Mouse (Mus musculus) heart, postnatal 25 days (tissue): ENCODE data around the gene Plac1. TPM values are rescaled to one million over a fixed set of nuclear protein-coding genes. Genes with fewer than 3 reads are reported as not detected.

ENCODE experiments used
- DNase-seq: peaks from one replicate; pipeline ENCODE4 v3.0.0; 2022; ENCODE audit warnings: low spot score
- intact Hi-C: fragments of 180-260 bp; cut with DNase I; formaldehyde crosslinking; loops from one replicate; pipeline ENCODE4 v1.15.1; 2025
- total RNA-seq, 2 experiments: library from RNA; stranded (reverse); gene quantifications; 2 replicates each; pipeline ENCODE4 v1.2.3; 2021

Plac1 gene
- total RNA-seq, 2 experiments from 2014 or later = not detected

GRCm38 (mm10) chrX:53125838-53126467 is 114.0 kb downstream of the Plac1 start:
- no peak for DNase-seq
- intact Hi-C loops = no loop called here

DNA sequence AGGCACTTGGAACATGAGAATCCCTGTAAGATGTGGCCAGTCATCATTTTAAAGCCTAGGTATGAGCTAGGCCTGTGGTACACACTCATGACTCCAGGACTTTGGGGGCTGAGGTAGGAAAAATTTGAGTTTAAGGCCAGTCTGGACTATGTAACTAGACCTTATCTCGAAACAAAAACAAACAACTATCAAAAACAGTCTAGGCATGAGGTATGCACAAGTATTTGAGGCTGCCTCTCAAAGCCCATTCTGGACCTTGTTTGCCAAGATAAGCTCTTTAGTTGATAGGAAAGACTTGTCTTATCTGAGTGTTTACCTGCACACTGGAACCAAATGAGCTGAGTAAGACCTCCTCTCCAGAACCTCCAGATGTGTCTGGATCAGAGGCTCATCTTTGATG is 116.3 kb downstream of the Plac1 start:
- DNase-seq = no peak
- intact Hi-C loops = no loop called here

GRCm38 (mm10) chrX:53118631-53119030 is 121.3 kb downstream of the Plac1 start:
- DNase-seq = no peak
- intact Hi-C loops = loop anchor here (10.0 kb wide), 1 partner anchor 96 kb away; no protein-coding TSS in a partner anchor

- intact Hi-C loops = loop anchor here (10.0 kb wide), 1 partner anchor 97 kb away; no protein-coding TSS in a partner anchor
- DNase-seq = no peak
Measured at GRCm38 (mm10) chrX:53118019-53118418, 121.9 kb downstream of the Plac1 start.

GRCm38 (mm10) chrX:53114994-53115393 is 124.9 kb downstream of the Plac1 start:
- intact Hi-C loops = loop anchor here (10.0 kb wide), 1 partner anchor 100 kb away; no protein-coding TSS in a partner anchor
- no peak for DNase-seq

DNA sequence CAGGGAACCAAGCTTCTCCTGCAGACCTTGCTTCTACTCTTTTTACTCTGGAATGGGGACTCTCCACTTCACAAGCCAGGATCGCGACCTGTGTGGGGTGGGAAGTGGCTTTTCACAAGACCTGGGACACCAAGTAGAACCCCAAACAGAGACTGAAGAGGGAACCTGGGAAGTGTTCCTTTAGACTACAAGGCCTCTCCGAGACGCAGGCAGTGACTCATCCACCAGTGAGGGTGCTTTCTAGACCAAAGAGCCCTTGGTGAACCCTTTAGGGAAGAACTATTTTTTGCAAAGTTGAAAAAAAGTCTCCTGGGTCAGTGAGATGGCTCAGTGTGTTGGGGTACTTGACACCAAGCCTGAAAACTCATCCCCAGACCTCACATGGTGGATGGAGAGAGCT is 129.8 kb downstream of the Plac1 start:
- intact Hi-C loops = loop anchor here (10.0 kb wide), 1 partner anchor 105 kb away; no protein-coding TSS in a partner anchor

GRCm38 (mm10) chrX:53107127-53107526 is 132.8 kb downstream of the Plac1 start:
- intact Hi-C loops = no loop called here
- DNase-seq = no peak

More for the DNA sequence above, 129.8 kb downstream of the Plac1 start:
- DNase-seq = no peak

GRCm38 (mm10) chrX:53101165-53101564 is 138.7 kb downstream of the Plac1 start:
- no peak for DNase-seq
- intact Hi-C loops = no loop called here

DNA sequence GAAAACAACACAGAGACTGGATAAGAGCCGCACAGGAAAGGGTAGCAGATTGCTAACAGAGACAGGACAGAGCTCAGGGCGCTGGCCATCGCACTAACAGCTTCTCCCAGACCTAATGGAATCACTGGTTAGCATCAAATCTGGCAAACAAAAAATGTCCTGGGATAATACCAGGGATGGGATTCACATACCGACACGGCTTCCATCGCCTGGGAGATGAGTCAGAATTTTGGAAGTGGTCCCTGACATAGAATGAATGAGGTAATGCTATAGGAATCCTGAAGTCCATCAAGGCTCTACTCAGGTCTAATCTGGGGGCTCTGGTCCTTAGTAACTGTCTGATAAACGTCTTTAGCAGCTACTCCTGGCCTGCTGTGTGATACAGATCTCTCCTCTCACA is 140.0 kb downstream of the Plac1 start:
- intact Hi-C loops = no loop called here
- DNase-seq = no peak

DNA sequence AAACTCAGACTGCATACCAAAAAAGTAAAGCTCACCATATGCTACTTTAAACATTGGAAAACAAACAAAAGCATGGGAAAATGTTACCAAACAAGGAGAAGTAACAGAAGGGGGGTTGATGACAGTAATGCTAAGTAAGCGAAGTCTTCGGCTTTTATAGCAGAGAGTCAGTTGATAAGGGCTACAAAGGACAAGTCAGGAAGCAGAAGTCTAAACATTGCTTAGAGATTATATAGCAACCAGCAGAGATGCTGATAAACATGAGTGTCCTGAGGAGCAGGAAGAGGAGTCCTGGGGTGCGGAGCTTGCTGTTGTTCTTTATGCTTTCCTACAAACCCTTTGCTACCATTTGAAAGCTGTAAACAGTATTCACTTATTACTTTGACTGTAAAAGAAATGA is 140.6 kb downstream of the Plac1 start:
- no peak for DNase-seq
- intact Hi-C loops = no loop called here

DNA sequence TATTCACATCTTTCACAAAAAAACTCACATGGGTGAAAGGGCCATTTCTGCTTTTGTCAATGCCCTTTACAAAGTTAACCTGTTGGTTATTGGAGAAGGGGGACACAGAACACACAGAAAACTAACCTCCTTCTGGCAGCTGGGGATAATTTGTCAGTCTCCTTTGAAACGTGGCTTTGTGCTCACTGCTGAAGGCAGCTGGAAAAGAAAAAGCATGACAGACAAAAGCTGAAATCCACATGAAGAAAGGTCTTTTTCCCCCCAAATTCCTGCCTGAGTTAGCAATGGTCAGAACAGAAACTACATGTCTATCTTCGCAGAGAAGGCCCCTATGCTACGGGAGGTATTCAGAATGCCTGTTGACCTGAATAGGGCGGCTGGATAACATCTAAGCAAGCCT is 141.6 kb downstream of the Plac1 start:
- DNase-seq = no peak
- intact Hi-C loops = no loop called here

- no peak for DNase-seq
- intact Hi-C loops = no loop called here
Measured at GRCm38 (mm10) chrX:53097786-53098185, 142.1 kb downstream of the Plac1 start.

DNA sequence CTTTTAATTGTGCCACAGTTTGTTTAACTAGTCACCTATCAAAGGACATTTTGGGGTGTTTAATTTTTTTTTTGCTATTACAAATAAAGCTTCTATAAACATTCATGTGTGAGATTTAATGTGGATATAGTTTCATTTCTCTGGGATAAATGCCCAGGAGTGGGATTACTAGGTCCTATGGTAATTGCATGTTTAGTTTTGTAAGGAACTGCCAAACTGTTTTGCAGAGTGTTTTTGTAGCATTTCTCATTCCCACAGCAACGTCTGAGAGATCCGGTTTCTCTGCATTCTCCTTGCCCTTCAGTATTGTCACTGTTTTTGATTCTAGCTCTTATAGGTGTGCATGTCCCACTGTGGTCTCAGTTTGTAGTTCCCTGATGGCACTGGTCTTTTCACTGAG is 146.5 kb downstream of the Plac1 start:
- DNase-seq = no peak
- intact Hi-C loops = no loop called here

DNA sequence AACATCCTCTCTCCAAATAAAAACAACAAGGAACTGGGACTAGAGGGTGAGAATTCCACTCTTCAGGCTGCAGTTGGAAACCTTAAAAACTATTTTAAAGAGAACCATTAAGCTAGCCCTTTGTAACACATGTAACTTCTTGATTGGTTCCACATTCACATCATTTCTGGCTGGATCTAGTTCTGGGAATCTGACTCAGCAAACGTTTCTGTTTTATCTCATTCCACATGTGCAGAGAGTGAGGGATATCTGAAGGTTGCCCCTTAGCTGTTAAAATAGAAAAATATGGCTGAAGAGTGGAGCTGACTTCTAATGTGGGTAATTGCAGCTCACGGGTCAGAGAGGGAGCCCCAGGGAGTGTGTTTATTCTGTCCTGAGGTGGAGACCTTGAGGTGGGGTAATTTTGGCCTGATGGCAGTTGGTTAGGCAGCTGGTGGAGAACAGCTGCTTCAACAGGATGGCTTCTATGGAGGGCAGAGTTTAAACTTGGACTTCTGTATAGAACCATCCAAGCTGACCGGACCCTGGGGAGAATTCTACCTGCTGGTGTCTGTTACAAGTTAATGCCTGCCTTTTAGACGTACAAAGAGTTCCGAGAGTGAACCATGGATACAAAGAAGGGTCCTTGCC is 151.1 kb downstream of the Plac1 start:
- intact Hi-C loops = no loop called here
- no peak for DNase-seq

GRCm38 (mm10) chrX:53087202-53087601 is 152.7 kb downstream of the Plac1 start:
- no peak for DNase-seq
- intact Hi-C loops = no loop called here

DNA sequence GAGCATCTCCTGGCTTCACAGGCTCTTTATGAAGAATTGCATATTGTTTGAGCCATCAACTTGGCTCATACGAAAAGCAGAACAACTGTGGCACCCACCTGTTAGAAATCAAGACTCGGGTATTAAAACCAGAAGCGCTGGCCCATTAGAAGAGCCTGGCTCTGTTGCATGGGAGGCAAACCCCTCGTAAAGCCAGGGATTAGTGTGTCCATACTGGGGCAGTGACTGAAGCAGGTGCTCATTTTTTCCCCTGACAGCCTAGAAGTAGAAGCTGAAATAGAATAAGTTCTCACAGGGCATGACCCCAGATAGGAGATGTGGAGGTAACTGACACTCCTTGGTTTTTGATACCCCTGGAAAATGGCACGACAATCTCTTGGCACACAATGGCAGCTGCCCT is 154.4 kb downstream of the Plac1 start:
- DNase-seq = no peak
- intact Hi-C loops = no loop called here

DNA sequence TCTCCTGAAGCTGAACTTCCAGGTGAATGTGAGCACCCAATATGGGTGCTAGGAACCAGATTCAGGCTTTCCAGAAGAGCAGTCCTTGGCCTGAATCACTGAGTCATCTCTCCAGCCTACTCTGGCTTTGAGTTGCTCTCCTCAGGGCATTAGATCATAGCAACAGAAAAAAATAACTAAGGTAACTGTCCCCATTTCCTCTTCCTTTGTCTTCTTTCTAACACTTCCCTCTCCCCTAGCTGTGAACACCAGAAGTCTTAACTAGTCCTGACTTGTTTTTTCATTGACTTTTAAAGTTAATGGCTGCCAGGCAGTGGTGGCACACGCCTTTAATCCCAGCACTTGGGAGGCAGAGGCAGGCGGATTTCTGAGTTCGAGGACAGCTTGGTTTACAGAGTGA is 175.5 kb downstream of the Plac1 start:
- DNase-seq = no peak
- intact Hi-C loops = no loop called here

DNA sequence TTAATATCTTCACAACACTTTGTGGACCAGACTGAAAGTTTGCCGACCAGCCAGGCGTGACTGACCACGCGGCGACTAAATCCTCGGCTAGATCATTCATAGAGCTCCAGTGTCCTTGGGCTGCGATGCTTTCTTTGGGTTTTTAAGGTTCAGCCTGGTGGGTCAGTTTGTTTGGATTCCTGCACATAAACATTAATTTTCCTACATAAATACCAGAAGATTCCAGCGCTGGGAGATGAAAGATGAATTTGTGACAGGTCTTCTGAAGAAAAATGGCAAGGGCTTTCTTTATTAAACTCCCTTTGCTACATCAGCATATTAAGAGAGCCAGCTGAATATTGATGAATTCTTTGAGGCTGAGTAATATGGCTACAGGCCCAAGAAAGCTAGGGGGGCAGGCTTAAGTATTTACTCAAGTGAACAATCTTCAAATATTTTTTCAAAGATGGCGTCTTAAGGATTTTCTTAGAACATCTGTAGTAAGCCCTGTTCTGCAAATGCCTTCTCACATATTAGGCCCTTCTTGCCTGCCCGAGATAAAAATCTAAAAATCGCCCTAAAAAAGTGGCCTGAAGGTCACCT is 180.4 kb downstream of the Plac1 start:
- no peak for DNase-seq

DNA sequence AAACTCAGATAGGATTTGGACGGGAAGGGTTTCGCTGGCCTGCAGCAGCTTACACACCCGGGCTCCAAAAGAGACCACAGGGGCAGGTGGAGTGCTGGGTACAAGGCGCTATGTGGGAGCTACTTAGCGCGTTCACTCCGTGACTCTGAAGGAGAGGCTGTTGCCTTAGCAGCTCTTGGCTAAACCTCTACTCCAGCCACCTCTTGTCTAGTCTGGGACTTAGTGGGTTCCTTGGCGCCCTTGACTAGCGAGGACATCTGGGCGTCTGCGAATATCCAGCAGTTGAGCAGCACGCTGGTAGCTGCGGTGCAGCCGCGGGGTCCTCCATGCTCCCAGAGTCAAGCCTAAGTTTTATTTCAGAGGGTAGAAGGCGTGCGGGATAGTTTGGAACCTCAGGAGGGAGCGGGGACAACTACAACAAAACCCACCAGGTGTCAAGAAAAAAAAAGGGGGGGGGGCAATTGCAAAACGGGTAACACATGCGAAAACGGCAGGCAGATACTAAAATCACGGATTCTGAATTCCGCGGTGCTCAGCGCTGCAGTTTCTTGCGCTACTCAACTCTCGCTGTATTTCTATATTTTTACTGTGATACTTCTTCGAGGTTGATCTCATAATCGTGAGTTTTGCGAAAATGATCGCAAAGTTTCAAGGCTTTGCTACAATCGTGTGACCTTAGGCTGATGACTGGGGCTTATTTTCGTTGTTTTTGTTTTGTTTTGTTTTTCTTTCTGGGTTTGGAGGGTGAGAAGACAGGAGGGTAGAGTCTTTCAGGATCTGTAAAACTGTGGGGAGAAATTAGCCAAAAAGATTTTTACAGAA is 181.2 kb downstream of the Plac1 start:
- DNase-seq = no peak
- intact Hi-C loops = loop anchor here (5.0 to 10.0 kb wide), 3 partner anchors 109 to 306 kb away; no protein-coding TSS in a partner anchor

More for the DNA sequence above, 180.4 kb downstream of the Plac1 start:
- intact Hi-C loops = loop anchor here (5.0 to 10.0 kb wide), 3 partner anchors 108 to 305 kb away; no protein-coding TSS in a partner anchor

GRCm38 (mm10) chrX:53057760-53058090 is 182.2 kb downstream of the Plac1 start:
- intact Hi-C loops = loop anchor here (5.0 to 10.0 kb wide), 3 partner anchors 110 to 307 kb away; no protein-coding TSS in a partner anchor
- DNase-seq = no peak
